Mouse (Mus musculus) thymus, adult 2 months (tissue): ENCODE results near the gene Il16.

Experiments
- CTCF ChIP-seq: fragments of 200-500 bp; IDR thresholded peaks from 2 replicates; pipeline ENCODE4 v1.5.1; 2012; ENCODE audit warnings: mild to moderate bottlenecking, control low read depth, low read length, moderate library complexity, borderline replicate concordance; ENCODE audit not compliant: control insufficient read depth, poor library complexity, insufficient read depth; ENCODE audit errors: extremely low read depth
- POLR2A ChIP-seq: fragments of 200-500 bp; IDR thresholded peaks from 2 replicates; pipeline ENCODE4 v1.6.1; 2012; ENCODE audit warnings: mild to moderate bottlenecking, low read length, control low read depth, moderate library complexity; ENCODE audit not compliant: control insufficient read depth, poor library complexity, insufficient read depth; ENCODE audit errors: extremely low read depth

GRCm38 (mm10) chr7:83745065-83745412 is 487 bp downstream of the Il16 start:
- TF ChIP-seq POLR2A (no peak), CTCF (no peak)
